Mouse (Mus musculus) right cerebral cortex, postnatal 4 days (tissue): ENCODE data around the gene Fkbp7.
"Not testable (repeated sequence)": the region's sequence is repeated elsewhere in the genome, so short reads cannot be mapped to it uniquely, and the experiment has no call there.

Experiments
- DNase-seq: peaks from one replicate; pipeline ENCODE4 v3.0.0-alpha.2; 2022

Fkbp7 gene

GRCm38 (mm10) chr2:76659419-76659818 lies 13.5 kb downstream of the Fkbp7 start:
- no peak for DNase-seq

GRCm38 (mm10) chr2:76658551-76658950 lies 14.4 kb downstream of the Fkbp7 start:
- no peak for DNase-seq

GRCm38 (mm10) chr2:76655982-76656381 lies 16.9 kb downstream of the Fkbp7 start:
- no peak for DNase-seq

GRCm38 (mm10) chr2:76655444-76655843 lies 17.5 kb downstream of the Fkbp7 start:
- no peak for DNase-seq

GRCm38 (mm10) chr2:76654646-76655045 lies 18.3 kb downstream of the Fkbp7 start:
- DNase-seq: no peak

GRCm38 (mm10) chr2:76653070-76653469 lies 19.8 kb downstream of the Fkbp7 start:
- DNase-seq: no peak

GRCm38 (mm10) chr2:76648666-76649141 lies 24.2 kb downstream of the Fkbp7 start:
- peak; percentile 22 for DNase-seq

- peak; percentile 99 for DNase-seq
Observed at GRCm38 (mm10) chr2:76647883-76648570, 24.9 kb downstream of the Fkbp7 start, which contains the start of the genes Prkra and Pjvk. Prkra (minus strand) TSS chr2:76648015. Pjvk (plus strand) TSS chr2:76648476.

GRCm38 (mm10) chr2:76647441-76647869 lies 25.5 kb downstream of the Fkbp7 start:
- no peak for DNase-seq

- DNase-seq: no peak
Observed at GRCm38 (mm10) chr2:76643801-76644200, 29.1 kb downstream of the Fkbp7 start.

- no peak for DNase-seq
Observed at GRCm38 (mm10) chr2:76639637-76640036, 33.3 kb downstream of the Fkbp7 start.

- no peak for DNase-seq
Observed at GRCm38 (mm10) chr2:76631600-76631999, 41.3 kb downstream of the Fkbp7 start.

GRCm38 (mm10) chr2:76630293-76630692 lies 42.6 kb downstream of the Fkbp7 start:
- DNase-seq: no peak

- not testable (repeated sequence) for DNase-seq
Observed at GRCm38 (mm10) chr2:76622316-76622715, 50.6 kb downstream of the Fkbp7 start.

GRCm38 (mm10) chr2:76621724-76622123 lies 51.2 kb downstream of the Fkbp7 start:
- no peak for DNase-seq

GRCm38 (mm10) chr2:76620188-76620587 lies 52.7 kb downstream of the Fkbp7 start:
- DNase-seq: no peak

- peak; percentile 23 for DNase-seq
Observed at GRCm38 (mm10) chr2:76618078-76618477, 54.8 kb downstream of the Fkbp7 start.
